Mouse (Mus musculus) embryonic fibroblast, embryonic 13.5 days (primary cell): ENCODE measurements at regions not wholly inside any gene's neighbourhood (a gene's known extent, or its start where the extent isn't known, plus 50 kb on each side); places are given as distances from the start of the nearest gene placed in this dataset.

Experiments
- H3K27ac ChIP-seq: 2 replicates; pipeline ENCODE4 v1.5.1; 2012; ENCODE audit warnings: low read length, control low read depth, inconsistent platforms; ENCODE audit not compliant: insufficient read depth
- H3K4me1 ChIP-seq: 2 replicates; pipeline ENCODE4 v1.6.1; 2011; ENCODE audit warnings: low read length; ENCODE audit not compliant: control insufficient read depth, insufficient read depth
- H3K4me3 ChIP-seq: 2 replicates; pipeline ENCODE4 v1.5.1; 2011; ENCODE audit warnings: mild to moderate bottlenecking, control low read depth, low read length; ENCODE audit not compliant: insufficient read depth
- CTCF ChIP-seq: IDR thresholded peaks from 2 replicates; pipeline ENCODE4 v1.5.1; 2011; ENCODE audit warnings: mild to moderate bottlenecking, control low read depth, low read length, moderate library complexity, borderline replicate concordance; ENCODE audit not compliant: insufficient read depth
- POLR2A ChIP-seq: IDR thresholded peaks from 2 replicates; pipeline ENCODE4 v1.6.1; 2011; ENCODE audit warnings: low read depth, mild to moderate bottlenecking, control low read depth, low read length, moderate library complexity

DNA sequence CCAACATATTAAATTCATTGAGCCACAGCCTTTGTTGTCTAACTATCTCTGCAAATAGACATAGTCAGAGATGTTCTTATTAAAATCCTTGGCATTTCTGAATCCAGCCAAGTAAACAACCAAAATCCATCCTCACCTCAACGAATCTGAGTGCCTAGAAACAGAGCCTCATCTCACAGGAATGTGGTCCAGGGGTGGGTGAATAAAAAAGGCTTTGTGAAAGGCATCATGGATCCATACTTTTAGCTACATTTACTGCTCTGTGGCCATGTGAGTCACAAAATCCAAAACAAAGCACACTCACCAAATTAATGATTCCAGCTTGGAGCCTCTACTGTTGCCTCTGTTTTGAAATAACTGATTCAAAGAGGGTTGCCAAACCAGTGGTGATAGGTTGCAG, 210.7 kb upstream of the Sp8 start:
- Histone ChIP-seq H3K4me3 (no peak overlapping the region), H3K27ac (no peak overlapping the region), H3K4me1 (no peaks in the 10 kb centered on the region)
- TF ChIP-seq POLR2A (no peak), CTCF (no peak)

DNA sequence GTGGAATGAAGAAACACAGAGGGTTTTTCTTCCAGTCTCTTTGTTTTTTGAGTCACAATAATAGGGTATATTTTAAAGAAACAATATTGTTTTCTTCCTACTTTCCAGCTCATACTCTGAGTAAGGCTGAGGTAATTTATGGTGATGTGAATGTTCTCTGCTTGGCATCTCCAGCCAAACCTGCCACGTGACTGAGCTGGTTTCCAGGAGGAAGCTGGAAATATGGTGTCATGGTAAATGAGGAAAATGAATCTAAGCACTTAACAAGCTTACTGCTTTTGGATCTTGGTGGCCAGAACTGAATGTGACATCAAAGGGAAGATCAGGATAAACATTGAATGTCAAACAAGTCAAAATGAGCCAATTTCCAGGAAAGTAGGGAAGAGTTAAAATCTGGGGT, 215.8 kb upstream of the Sp8 start:
- no peak for TF ChIP-seq CTCF
- no peak for TF ChIP-seq POLR2A
- H3K4me1 ChIP-seq, result no peaks in the 10 kb centered on the region
- no peak overlapping the region for H3K27ac ChIP-seq
- H3K4me3 ChIP-seq, result no peak overlapping the region

DNA sequence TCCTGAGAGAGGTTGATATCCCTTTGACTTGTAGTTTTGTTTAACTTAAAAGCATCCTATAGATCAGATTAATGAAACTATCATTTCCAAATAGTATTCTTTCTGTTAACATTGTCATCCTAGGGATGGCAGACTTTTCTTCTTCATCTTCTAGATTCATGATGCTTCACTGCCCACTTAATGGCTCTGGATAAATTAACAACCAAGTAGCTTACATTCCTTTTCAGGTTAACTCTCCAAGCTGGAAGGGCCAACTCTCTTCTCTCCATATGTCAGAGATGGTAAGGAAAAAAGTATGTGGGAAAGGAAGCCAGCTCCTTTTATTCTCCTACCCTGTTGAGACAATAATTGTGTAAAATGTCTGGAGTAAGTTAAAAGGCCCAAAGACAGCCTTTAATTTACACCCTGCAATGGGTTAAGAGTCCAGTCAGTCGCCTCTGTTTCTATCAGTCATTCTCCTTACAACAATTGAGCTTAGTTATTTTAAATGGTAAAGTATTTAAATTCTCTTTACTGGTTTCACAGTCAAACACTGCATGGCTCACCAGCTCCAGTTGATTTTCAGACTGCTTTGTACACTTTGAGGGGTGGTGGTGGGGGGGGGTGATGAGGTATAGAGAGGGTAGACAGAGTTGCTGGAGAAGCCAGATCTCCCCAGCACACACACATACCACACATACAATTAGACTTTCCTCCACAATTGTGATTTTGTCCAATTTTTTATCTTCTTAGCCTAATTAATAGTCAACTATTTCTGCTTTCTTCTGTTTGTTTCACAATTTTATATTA, 224.2 kb upstream of the Sp8 start:
- no peak overlapping the region for H3K27ac ChIP-seq
- no peak overlapping the region for H3K4me3 ChIP-seq
- H3K4me1 ChIP-seq, result no peaks in the 10 kb centered on the region
- TF ChIP-seq CTCF, result no peak
- TF ChIP-seq POLR2A, result no peak

DNA sequence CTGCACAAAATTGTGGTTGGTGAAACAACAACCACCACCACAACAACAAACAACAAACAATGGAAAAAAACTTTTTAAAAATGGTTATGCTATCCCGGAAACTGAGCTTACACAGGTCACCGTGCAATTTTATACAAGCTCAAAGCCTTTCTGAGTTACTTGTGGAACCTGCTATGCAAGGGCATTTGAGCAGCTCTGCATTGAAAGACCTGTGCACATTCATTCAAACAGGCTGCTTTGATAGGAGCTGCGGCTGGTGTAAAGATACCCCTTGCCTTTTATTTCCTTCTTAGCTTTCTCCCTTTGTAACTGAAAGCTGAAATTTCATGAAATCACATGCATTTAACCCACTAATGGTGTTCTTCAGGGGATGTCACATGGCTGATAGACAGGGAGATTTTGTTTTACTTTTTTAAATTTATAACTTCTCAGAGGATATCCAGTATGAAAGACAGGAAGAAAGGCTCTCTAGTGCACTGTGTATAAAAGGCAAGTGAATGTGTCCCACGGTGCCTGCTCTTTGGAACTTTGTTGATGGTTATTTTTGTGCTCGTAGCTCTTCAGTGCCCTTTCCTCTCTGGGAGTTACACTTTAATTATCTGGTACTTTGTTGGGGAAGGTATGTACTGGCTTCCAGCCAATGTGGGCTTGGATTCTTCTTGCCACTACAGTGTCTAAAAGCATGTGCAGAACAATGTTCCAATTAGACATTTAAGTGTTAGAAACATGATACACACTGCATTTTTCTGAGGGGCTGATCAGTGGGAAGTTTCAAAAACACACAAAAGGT, 225.1 kb upstream of the Sp8 start:
- Histone ChIP-seq H3K27ac (no peak overlapping the region), H3K4me1 (no peaks in the 10 kb centered on the region), H3K4me3 (no peak overlapping the region)
- no peak for TF ChIP-seq CTCF

DNA sequence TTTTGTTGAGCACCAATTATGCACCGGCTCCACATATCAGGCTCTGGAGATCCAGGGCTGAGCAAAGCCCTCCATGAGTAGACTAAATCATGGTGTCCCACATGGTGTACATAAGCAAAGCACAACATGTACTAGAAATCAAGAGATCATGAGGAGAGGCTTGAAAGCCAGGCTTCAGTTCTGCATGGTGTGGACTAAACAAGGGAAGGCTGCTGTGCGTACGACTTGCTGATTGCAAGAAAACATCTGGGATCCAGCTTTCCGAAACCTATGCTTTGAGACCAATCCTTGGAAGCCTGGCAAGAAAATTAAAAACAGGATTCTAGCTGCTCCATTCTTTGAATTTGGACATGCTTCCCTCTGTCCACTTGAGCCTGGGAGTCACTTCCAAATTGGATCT, 249.1 kb upstream of the Sp8 start:
- Histone ChIP-seq H3K4me1 (no peaks in the 10 kb centered on the region), H3K27ac (no peak overlapping the region), H3K4me3 (no peak overlapping the region)
- TF ChIP-seq POLR2A (no peak), CTCF (no peak)

DNA sequence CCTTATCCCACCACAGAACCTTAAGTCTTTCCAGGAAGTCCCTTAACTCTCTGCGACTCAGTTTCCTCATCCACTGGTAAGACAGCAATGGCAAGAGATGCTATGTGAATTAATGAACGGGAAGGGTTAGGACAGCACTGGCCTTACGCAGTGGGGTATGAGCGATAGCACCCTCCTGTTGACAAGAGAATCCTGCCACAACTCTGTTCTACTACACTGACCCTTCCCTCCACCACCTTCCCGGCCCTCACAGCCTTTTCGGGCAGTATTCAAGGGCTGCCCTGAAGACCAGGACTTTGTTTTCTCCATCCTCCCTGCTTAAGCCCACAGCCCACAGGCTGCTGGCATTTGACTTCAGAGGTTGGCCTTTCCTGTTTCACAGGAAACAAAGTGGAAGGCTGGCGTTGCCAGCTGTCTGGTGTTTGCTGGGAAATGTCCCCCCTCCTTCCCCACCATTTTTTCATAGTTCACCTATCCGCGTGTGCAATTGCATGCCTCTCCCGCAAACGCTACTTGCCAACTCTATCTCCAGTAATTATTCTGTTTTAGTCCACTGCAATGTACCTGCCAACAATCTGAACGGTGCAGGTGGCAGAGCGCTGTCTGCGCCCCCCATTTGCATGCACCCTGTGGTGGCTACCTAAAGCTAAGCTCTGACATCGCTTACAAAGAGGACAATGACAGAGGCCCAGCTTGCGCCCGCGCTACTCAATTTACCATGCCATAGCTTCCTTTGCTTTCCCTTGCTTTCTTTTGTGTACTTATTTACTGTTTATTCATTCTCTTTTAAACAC, 251.2 kb upstream of the Sp8 start:
- Histone ChIP-seq H3K4me1 (no peaks in the 10 kb centered on the region), H3K4me3 (no peak overlapping the region), H3K27ac (no peak overlapping the region)
- TF ChIP-seq CTCF (no peak), POLR2A (no peak)

DNA sequence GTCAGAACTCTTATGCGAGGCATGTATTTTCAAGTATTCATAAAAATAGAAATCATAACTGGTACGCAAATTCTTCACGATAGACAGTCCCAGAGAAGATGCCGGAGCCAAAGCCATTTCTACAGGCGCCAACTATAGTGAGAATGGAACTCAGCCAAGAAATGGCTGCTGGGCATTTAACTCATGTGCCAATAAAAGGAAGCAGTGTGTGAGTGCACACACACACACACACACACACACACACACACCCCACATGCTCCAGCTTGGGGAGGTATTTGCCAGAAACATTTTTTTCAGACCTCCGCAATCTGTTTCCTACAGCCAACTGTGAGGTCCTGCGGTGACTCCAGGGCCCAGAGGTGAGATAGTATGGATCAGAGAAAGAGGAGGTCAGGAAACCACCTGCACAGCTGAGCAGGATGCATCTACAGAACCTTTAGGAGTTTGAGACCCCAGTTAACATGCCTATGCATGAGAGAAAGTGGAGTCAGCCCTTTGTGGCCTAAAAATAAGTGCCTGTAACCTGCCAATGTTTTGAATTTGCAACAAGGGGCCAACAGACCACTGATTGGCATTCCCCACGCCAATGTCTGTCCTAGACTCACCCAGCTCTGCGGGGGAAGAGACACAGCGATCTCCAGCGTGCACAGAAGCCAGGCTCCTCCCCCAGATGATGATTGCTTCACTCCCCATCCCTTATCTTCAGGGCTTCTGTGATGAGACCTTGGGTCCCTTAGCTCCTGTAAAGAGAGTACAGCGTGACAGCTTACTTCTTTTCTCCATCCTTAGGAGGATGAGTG, 262.1 kb upstream of the Sp8 start:
- no peak overlapping the region for H3K4me3 ChIP-seq
- H3K4me1 ChIP-seq, result no peaks in the 10 kb centered on the region
- H3K27ac ChIP-seq, result no peak overlapping the region
- TF ChIP-seq CTCF, result no peak
- TF ChIP-seq POLR2A, result no peak

DNA sequence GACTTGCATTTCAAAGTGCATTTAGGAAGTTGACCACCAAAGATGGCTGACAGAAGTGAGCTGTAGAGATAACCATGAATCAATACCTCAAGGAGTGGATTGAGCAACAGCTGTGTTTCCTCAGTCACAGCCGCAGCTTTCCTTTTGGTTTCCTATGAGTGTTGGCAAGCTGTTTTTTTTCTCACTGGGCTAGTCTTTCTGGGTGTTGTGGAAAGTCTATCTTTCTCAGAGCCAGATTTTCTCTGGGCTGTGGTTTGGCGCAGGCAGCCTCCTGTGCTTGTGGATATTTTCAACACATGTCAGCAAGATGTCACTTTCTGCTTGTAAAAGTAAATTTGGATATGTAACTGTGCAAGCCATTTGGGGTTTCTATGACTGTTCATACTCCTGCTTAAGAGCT, 268.6 kb upstream of the Sp4 start:
- TF ChIP-seq POLR2A (no peak), CTCF (no peak)
- Histone ChIP-seq H3K4me1 (no peaks in the 10 kb centered on the region), H3K4me3 (no peak overlapping the region), H3K27ac (no peak overlapping the region)

DNA sequence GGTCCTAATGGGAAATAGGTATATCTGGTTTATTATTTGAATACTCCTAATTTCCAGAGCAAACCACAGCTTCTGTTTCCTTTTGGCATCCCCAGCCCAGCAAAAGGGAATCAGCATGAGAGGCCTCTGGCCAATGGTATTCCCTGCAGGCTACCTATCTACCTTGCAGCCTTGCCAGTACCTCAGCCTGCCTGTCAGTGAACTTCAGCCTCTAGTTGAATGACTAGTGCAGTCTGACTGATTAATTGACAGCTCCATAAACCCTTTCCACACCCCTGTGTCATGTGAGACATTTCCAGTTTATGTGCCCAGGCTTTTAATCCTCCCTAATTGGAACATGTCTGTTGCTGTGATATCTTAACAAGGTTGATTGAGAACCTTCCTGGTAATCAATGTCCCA, 265.4 kb upstream of the Sp4 start:
- Histone ChIP-seq H3K4me3 (no peak overlapping the region), H3K27ac (no peak overlapping the region), H3K4me1 (no peaks in the 10 kb centered on the region)
- TF ChIP-seq CTCF (no peak), POLR2A (no peak)
